Mouse (Mus musculus) liver (tissue): ENCODE data around the gene Brd2.

Experiments used
- DNase-seq: peaks from one replicate; pipeline ENCODE4 v3.0.0-alpha.2; 2020; ENCODE audit warnings: mixed read lengths

Gene Brd2

GRCm38 (mm10) chr17:34130073-34130947 lies 7.9 kb upstream of the Brd2 start:
- no peak for DNase-seq

GRCm38 (mm10) chr17:34128944-34129791 lies 6.7 kb upstream of the Brd2 start:
- peak; percentile 16 for DNase-seq

- no peak for DNase-seq
Measured at GRCm38 (mm10) chr17:34128264-34128937, 6.0 kb upstream of the Brd2 start.

- DNase-seq: peak; percentile 82
Measured at GRCm38 (mm10) chr17:34127475-34127874, 5.0 kb upstream of the Brd2 start.

GRCm38 (mm10) chr17:34126826-34127420 lies 4.5 kb upstream of the Brd2 start:
- no peak for DNase-seq

- peak; percentile 33 for DNase-seq
Measured at GRCm38 (mm10) chr17:34124649-34125048, 2.2 kb upstream of the Brd2 start.

- peak; percentile 18 for DNase-seq
Measured at GRCm38 (mm10) chr17:34123518-34123917, 1.1 kb upstream of the Brd2 start.

- no peak for DNase-seq
Measured at GRCm38 (mm10) chr17:34123111-34123510, 677 bp upstream of the Brd2 start.

- peak; percentile 73 for DNase-seq
Measured at GRCm38 (mm10) chr17:34121879-34122187, 601 bp downstream of the Brd2 start.

GRCm38 (mm10) chr17:34121172-34121878 lies 1.1 kb downstream of the Brd2 start:
- no peak for DNase-seq

GRCm38 (mm10) chr17:34120814-34121171 lies 1.6 kb downstream of the Brd2 start:
- DNase-seq: peak; percentile 92

- DNase-seq: peak; percentile 89
Measured at GRCm38 (mm10) chr17:34120180-34120723, 2.2 kb downstream of the Brd2 start.

- peak; percentile 98 for DNase-seq
Measured at GRCm38 (mm10) chr17:34119249-34120179, 2.9 kb downstream of the Brd2 start, which contains the start of gene H2-DMa. Gene H2-DMa (plus strand): TSS chr17:34119541.

- DNase-seq: no peak
Measured at GRCm38 (mm10) chr17:34118873-34119248, 3.6 kb downstream of the Brd2 start.

- peak; percentile 48 for DNase-seq
Measured at GRCm38 (mm10) chr17:34118113-34118872, 4.1 kb downstream of the Brd2 start.

- DNase-seq: no peak
Measured at GRCm38 (mm10) chr17:34117421-34118112, 4.9 kb downstream of the Brd2 start.

GRCm38 (mm10) chr17:34116736-34117370 lies 5.6 kb downstream of the Brd2 start:
- no peak for DNase-seq

GRCm38 (mm10) chr17:34114114-34114513 lies 8.3 kb downstream of the Brd2 start:
- no peak for DNase-seq

- no peak for DNase-seq
Measured at GRCm38 (mm10) chr17:34110309-34110708, 12.1 kb downstream of the Brd2 start.
